Mouse (Mus musculus) urinary bladder, postnatal 25 days (tissue): ENCODE data around the gene Zw10.

Experiments
- DNase-seq: peaks from one replicate; pipeline ENCODE4 v3.0.0; 2022; ENCODE audit warnings: low spot score

Gene Zw10

DNA sequence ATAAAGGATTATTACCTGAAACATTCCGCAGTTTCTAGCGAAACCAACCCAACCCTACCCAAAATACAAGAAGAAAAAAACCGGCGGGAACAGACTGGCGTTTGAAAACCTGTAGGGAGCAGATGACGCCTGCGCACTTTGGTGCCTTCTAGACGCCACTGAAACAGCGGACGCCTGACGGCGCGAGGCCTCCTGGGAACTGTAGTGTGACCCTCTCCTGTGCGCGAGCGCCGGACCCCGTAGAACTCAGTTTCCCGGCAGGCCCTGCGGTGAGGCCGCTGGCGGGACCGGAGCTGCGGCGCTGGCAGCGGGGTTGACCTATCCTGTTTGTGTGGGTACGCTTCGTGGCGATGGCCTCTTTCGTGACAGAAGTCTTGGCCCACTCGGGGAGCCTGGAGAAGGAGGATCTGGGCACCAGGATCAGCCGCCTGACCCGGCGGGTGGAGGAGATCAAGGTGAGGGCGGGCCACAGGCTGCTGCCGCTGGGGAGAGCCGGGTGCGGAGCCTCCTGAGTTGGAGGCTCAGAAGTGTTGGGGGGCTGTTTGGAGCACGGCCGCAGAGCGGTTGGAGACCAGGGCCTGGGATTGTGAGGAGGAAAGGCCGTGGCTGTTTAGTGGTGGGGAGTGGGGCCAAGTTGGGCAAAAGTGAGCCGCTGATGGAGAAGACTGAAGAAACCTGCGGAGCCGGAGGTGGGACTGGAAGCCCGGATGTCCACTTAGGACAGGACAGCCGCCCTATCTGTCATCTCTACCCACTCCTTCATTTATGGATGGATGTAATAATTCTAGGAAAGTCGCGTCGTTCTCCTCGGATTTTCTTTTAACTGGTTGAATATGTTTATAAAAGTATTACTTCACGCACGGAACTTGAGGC is at the start of gene Zw10:
TSS of gene Zw10 (plus strand) at position 281 of the 873 bp plus-strand sequence.
- DNase-seq, result peak; percentile 82

DNA sequence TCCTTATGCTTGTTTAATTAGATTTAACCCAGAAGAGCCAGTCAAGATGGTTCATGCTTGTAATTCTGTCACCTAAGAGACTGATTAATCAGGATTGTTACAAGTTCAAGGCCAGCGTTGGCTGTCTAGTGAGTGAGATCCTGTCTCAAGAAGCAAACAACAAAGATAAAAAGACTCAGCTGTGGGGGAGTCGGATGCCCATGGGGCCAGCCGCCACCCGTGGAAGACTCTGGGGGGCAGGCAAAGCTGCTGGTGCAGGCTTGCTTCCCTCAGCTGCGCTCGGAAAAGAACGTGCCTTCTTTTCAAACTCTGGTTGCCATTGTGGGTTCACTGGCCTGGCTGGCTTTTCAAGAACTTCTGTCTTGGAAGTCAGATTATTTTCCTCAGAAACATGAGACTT is 39.6 kb upstream of the Zw10 start:
- no peak for DNase-seq

DNA sequence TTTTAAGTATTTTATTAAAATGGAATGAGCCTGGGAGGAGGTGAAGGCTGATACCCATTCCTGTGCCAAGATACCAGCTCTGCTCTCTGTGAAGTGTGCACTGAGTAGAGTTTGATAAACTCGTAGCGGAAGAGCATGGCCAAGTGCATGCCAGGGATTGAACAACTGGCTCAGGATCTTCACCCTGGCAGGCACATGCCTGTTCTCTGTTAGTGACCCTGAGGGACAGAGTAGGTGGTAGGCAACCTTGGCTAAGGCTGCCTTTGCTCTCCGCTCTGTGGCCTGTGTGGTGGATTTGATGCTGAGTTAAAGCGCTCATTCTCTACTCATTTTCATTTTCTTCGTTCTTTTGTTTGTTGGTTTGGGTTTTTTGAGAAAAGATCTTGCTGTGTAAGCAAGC is 34.1 kb upstream of the Zw10 start:
- DNase-seq, result no peak

DNA sequence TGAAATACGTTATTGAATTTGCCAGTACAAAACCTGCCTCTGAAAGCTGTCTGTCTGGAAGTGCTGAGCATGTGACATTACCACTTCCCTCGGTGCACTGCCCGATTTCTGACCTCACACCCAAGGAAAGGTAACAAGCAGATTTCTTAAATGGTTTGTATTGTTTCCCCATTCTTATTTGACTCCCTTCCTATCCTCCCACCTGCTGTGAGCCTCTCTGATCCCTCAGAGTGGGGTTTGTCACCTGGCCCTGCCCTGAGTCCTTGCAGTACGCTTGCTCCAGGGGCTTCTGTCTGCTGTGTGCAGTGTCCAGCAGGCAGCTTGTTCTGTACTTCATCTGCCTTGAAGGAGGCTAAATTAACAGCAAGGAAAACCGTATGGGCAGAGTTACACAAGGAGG is 31.5 kb upstream of the Zw10 start:
- no peak for DNase-seq

DNA sequence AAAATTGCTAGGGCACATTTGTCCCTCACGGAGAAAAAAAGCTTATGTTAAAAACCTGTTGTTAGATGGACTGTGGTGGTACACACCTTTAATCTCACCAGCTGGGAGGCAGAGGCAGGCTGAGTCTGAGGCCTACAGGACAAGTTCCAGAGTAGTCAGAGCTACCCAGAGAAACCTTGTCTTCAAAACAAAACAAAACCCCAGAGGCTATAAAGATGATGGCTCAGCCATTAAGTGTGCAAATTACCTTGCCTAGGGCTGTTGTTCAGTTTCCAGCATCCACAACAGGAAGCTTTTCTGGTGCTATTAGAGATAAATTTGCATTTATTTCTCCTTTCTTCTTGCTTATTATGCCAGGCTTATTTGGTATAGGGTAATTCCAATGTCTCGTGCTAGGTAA is 30.9 kb upstream of the Zw10 start:
- DNase-seq, result no peak

DNA sequence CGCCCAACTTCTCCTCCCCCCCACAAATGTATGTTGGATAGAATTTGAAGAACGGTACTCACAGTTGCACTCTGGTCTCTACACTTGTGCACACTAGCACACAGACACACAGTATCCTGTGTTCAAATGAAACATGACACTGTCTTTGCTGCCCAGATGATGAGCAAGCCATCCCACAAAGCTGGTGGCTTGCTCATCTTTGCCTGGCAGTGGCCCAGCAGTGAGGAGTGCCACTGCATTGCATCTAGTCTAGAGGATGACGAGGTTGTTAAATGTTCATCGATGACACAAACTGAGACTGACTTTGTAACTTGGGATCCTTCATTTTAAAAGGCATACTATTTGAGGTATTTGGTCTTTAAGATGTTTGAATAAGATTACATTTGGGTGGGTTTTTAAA is 20.6 kb upstream of the Zw10 start:
- no peak for DNase-seq

DNA sequence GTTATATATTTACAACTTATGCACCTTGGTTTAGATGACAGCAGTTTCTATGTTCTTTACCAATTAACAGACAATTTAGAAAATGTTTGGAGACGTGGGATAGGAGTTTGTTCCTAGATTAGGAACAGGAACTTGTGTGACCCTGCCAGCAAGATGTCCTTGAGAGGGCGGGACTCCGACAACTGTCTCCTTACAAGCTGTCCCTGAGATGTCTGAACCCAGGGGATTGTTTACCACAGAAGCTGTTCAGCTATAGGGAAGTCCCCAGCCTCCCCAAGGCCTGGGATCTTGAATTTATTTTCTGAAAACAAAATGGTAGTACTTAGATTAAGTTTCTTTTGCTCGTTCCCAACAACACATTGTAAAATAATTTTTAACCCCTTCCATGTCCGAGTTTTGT is 4.5 kb upstream of the Zw10 start:
- no peak for DNase-seq

DNA sequence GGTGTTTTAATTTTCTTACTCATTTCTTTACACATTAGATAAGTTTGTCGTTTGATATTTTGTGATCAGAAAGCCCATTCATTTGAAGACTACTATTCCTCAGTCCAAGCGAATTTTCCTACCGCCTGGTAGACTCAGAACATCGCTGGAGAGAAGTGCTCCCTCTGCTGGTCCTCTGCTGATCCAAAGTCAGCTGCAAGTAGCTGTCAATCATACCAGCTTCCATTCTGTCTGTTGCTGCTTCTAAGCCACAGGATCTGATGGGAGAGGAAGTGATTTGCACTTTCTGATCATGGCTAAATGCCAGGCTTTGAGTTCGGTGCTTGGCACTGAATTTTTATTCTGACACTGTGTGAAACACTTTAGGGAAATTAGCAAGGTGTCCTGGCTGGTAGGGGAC is 4.1 kb upstream of the Zw10 start:
- peak; percentile 50 for DNase-seq

DNA sequence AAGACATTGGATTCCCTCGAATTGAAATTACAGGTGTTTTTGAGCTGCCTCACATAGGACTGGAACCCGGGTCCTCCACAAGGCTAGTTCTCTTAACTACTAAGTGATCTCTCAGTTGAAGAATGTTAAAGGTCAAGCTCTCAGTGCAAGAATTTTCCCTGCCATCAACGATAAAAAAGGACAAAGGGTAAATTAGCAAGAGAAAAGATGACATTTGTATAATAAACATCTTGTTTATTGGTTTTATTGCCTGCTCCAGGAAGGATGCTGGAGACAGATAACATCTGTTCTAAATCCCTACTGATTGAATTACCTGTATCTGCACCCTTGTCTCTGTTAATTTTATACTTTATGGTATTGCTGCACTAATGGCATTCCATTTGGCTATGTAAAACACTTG is 1.4 kb upstream of the Zw10 start:
- no peak for DNase-seq

DNA sequence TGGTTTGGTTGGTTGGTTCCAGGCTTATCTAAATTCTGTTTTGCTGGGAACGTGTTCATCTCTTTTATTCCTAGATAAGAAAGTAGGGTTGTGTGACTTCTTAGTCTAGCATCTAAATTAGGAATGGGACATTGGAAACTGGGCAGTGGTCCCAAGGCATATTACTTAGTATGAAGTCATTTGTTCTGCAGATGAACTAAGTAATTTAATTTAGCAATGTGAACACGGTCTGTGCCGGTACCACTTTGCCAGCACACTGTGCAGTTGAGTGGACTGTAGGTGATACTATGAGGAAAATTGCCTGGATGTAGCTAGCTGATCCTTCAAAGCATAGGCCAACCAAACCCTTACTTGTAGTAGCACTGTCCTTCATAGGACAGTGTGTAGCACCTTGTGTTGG is 21.4 kb downstream of the Zw10 start:
- no peak for DNase-seq

DNA sequence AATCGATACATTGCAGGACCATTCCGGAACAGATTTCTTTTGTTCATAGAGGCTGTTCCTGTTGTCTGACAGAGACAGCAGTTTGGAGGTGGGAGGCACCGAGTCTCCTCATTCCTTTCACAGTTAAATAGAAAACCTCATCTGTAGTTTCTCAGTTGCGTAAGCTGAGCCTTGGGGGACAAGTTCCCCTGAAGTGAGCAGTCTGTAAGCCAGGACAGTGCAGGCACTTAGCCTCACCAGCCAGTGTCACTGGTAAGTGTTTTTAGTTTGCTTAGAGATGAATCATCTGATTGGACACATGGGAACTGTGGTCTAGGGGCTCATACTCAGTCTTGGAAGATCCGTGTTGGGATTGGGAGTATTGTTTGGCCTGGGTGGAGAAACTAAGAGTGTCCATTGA is 25.7 kb downstream of the Zw10 start, which contains the start of gene Tmprss5:
TSS of gene Tmprss5 (plus strand) at position 154 of the 400 bp plus-strand sequence.
- no peak for DNase-seq

DNA sequence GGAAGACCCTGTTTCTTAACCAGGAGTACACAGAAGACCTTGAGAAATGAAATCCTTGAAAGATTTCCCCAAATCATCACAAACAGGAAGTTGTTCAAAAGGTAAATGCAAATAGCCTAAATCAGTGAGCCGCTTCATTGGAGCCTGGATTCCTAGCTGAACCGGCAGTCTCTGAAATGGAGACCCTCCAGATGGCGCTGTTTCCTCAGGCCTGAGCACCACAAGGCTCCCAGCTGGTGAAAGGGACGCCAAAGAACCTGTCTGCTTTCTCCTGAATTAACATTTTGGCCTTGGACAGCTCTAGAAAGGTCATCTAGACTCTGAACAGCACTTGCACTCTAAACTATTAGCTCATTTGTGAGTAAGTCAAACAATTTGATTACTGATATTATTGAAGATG is 26.1 kb downstream of the Zw10 start:
- DNase-seq, result peak; percentile 54

DNA sequence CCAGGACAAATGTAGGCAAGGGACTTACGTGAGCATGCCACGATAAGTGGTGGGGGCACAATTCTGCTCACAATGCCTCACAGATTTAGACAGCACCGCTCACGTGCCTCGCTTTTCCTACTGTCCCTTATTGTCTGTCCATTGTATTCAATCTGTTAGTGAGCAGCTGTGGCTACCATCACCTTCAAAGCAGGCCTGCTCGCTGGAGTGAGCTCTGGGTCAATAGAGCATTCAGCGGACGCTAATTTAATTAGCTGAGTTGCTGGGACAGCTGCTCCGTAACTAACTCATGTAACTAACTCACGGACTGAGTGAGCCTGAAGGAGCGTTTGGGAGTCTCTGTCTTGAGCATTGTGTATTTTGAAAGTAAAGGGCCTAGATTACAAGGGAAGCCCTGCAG is 31.9 kb downstream of the Zw10 start:
- no peak for DNase-seq

DNA sequence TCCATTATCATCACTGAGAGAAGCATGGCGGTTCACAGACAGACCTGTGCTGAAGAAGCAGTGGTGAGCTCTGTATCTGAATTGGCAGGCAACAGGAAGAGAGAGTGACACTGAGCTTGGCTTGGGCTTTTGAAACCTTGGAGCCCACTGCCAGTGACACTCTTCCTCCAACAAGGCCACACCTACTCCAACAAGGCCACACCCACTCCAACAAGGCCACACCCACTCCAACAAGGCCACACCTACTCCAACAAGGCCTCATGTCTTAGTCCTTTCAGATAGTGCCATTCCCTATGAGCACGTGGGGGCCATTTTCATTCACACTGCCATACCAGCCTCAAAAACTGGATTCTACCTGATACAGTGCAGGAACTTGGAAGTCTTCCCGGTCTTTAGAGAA is 43.5 kb downstream of the Zw10 start:
- no peak for DNase-seq

DNA sequence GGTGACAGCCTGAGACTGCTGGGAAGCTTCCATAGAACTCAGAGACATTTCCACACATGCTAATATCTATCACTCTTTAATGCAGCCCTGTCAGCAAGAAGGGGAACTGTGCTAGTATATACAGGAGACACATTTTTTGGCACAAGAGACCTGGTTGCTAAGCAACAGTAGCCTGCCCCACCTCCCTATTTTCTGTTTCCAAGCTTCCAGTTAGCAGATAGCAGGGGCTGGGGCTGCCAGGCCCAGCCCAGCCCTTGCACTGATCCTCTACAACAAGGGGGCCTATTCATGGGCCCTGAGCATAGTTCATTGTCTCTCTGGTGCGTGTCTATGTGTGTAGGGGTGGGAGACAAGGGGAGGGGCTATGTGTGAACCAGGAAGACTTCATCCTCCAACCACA is 46.9 kb downstream of the Zw10 start:
- DNase-seq, result no peak

DNA sequence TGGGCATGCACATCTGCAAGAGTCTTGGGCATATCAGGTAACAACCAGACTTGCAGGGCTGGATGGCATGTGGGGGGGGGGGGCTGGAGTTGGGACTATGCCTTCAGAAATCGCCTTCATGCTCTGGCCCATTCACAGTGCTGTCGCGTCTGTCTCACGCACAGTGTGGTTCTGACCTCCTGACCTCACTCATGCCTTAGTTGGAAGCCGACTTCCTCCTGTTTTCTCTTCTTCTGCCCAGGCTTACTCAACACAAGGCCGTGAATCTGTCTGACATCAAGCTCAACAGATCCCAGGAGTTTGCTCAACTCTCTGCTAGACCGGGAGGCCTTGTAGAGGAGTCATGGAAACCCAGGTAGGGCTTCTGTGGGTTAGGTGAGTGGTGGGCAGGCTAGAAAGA is 53.7 kb downstream of the Zw10 start:
- DNase-seq, result no peak

DNA sequence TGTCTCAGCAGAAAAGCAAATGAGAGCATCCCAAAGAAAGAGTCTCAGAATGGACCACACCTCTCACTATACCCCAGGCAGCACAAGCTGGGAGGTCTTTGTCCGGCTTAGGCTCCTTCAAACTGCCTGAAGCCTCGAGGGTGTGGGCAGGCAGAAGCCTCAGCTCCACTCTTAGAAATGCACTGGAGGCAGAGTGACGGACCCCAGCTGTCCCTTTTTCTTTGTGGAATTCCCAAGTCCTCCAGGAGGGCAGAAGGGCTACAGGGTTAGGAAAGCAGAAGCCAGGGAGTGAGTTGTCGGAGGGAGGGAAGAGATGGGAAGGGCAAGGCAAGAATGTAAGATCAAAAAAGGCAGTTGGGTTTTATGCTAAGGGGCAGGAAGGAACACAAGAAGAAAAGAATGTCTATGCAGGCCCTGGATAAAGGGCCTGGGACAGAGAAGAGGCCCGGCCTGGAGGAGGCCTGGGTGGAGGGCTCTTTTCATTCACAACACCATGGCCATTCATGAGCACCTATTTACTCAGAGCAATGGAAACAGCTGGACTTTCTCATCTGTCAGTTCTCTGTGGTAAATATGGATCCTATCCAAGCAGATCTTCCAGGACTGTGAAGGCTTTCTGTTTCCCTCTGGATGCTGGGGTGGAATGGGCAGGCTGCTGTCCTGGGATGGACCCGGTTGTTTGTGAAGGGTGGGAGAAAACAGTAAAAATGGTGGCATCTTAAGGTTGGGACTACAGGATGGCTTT is 55.2 kb downstream of the Zw10 start:
- no peak for DNase-seq

DNA sequence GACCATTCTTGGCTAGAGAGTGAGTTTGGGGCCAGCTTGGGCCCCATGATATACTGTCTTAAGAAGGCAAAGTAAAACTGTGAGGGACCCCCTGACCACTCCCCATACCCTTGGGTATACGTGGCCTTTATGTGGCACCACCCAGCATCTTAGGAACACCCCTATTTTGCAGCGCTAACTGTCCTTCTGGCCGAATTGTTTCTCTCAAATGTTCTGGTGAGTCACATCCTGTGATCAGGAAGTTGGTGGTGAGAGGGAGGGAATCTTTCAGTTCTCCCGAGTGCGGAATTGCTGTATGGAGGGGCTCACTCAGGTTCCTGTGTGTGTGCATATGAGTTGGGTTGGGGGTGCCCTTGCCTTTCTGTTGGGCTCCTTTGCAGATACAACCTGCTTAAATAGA is 55.9 kb downstream of the Zw10 start:
- DNase-seq, result no peak

DNA sequence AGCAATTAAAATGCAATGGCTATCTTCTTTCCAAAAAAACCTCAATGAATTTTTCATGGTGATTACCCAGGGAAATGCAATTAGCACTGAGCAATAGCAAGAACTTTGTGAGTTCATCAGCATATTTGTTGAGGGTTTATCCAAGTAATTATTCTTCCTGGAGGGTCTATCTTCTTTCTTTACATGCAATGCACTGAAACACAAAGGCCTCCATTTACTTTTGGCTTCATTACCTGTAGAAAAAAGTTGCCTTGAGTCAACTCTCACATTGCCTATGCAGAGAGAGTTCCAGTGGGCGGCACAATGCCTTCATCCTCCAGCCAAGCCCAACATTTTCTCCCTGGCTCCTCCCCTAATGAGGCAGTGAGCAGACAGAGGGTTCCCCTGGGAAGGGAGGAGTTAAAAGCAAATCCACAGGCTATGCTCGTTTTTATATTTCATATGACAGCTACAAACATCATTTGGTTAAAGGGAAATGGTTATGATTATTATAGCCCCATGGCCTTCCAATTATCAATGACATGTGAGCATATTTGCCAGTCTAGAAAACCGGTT is 62.9 kb downstream of the Zw10 start:
- no peak for DNase-seq

DNA sequence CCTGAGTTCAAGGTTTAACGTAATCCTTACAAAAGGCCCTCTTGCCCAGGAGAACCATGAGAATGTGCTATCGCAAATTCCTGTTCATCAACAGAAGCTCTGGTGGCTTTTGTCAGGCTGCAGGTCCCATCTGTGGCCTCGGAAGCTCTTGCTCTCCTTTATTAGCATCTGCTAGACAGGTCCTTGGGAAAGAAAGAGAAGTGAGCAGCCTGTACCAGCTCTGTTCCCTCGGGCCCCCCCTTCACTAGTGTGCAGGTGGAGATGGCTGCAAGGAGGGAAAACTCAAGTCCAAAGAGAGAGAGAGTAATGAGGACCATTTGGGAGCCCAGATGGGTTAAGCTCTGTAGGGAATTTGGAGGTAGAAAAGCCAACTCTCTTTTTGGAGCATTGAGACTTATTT is 64.3 kb downstream of the Zw10 start:
- DNase-seq, result no peak

DNA sequence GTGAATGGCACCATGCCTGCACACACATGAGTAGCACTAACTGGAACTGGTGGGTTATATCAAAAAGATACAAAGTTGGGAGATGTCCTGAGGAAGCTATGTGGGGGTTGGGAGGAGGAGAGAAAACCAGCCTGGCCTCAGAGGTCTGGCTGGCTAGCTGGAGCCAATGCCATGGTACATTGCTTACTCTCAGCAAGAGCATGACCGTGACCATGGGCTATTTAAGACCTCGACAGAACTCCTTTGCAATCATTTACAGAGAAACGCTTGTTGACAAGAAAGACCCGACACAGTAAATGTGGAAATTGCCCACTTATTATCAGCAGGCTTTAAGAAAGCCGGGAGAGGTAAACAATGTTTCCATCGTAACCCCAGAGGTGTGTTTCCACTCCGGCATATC is 70.3 kb downstream of the Zw10 start:
- DNase-seq, result no peak
